Mouse (Mus musculus): Measurements from ENCODE around the gene Rsf1.

Gene Rsf1

GRCm38 (mm10) chr7:97726778-97727177 lies 147.1 kb downstream of the Rsf1 start:
- no peak for DNase-seq

- DNase-seq = no peak
Observed at GRCm38 (mm10) chr7:97728666-97729614, 149.3 kb downstream of the Rsf1 start.

- no peak for DNase-seq
Observed at GRCm38 (mm10) chr7:97730427-97730826, 150.7 kb downstream of the Rsf1 start.

GRCm38 (mm10) chr7:97733606-97734005 lies 153.9 kb downstream of the Rsf1 start:
- no peak for DNase-seq

DNA sequence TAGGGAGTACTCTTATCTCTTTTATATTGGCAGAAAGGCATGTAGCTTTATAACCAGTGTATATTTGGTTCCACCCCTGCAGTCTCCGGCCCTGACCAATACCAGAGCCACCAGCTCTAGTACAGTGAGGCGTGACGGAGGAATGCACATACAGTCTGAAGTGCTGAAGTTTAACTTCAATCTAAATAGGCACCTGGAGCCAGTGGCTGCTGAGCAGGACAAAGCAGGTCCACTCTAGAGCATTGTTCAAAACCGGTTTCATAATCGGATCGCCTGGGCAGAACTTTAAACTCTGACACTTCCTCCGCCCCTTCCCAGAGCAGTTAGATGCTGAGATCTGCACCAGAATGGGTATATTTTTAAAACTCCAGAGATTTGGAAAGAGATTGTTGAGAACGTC lies 155.3 kb downstream of the Rsf1 start:
- no peak for DNase-seq

DNA sequence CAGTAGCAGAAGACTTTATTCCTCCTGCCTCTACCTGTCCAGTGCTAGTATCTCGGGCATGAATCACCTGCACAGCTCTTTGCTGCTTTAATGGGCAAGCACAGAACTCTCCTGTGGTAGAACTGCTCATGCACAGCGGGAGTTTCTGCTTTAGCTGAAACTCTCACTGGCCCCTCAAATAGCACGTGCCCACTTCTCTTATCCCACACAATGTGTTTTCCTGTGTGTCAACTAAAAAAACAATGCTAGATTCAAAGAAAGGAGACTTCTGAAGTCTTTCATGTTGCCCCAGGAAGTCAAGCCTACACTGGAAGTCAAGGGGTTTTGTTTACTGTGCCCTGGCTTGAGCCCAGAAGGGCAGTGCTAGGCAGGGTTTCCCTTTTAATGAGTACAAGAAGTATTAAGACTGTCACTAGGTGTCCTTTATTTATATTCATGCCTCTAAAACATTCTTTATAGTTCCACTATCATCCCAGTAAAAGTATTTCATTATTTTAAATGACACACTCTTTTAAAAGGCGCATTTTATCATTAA lies 156.3 kb downstream of the Rsf1 start:
- peak; percentile 47 for DNase-seq

DNA sequence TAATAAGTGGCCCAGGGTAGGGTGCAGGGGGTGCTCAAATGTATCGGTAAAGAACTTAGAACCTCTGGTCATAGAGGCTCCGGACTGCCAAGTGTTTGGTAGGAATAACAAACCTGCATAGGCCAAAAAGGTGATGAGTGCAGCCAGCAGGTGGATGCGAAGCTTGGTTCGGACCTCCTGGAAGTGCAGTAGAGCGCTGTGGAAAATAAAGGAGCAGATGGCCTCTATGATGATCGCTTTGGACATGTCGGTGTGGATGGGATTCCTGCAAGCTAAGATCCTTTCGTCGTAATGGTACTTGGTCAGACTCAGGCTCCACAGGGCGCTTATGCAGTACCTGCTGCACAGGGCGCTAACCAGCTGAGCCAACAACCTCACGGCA lies 157.6 kb downstream of the Rsf1 start:
- no peak for DNase-seq

GRCm38 (mm10) chr7:97737638-97738456 lies 158.2 kb downstream of the Rsf1 start, which contains the start of gene Aqp11:
Gene Aqp11, minus strand, starts transcription at chr7:97738289.
- peak; percentile 88 for DNase-seq

DNA sequence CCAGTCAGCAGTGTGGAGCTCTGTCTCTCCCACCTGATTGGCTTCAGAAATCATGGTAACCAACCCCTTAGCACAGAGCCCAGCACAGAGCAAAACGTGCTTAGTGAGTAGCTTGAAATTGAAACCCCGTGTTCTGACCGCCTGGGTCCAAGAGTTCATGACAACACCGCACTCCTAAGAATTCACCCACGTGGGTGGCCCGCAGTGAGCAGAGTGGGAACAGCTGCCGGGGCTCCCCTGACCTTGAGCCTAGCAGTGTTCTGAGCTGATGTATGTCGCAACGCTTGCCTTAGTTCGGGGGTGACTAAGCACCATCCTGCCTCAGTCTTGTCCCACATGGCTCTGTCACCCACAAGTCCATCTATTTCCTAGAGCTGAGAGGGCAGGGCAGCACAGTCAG lies 161.3 kb downstream of the Rsf1 start:
- DNase-seq = peak; percentile 24

DNA sequence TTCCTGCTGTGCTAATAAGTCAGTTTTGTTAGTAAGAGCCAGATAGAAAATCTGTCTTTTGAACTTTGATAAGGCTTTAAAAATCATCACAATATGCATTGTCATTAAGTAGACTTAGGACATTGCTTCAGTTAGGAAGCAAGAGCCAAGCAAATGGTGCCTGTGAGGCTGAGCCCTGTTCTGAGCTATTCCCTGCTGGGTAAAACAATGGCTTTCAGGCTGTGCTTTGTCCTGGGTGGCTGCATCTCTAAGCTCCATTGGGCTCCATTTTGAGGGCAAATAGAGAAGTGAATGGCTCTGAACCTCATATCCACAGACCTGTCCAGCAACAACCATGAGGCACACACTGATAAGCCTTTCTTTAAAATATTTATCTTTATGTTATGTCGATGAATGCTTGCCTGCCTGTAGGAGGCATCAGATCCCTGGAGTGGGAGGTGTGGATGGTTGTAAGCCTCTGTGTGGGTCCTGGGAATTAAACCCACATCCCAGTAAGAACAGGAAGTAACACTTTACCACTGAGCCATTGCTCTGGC lies 162.1 kb downstream of the Rsf1 start:
- no peak for DNase-seq

Measured in lung, postnatal 14 days (tissue).